Mouse (Mus musculus) cerebellum, adult 2 months (tissue): ENCODE results near the gene Eif3l. TPM values are rescaled to one million over a fixed set of nuclear protein-coding genes. Genes with fewer than 3 reads are reported as not detected.
A peak's percentile ranks its signal among the peaks of the same experiment; 100 is the strongest.

ENCODE experiments used
- DNase-seq, 2 experiments: peaks; one replicate each; pipeline ENCODE4 v3.0.0; 2021
- H3K27ac ChIP-seq: fragments of 200-500 bp; 2 replicates; pipeline ENCODE4 v1.5.1; 2012; ENCODE audit warnings: low read length, control low read depth, inconsistent platforms; ENCODE audit not compliant: insufficient read depth
- H3K27me3 ChIP-seq: fragments of 200-500 bp; 2 replicates; pipeline ENCODE4 v1.6.1; 2012; ENCODE audit warnings: inconsistent platforms, mild to moderate bottlenecking, low read length, moderate library complexity; ENCODE audit not compliant: control insufficient read depth, insufficient read depth
- H3K4me1 ChIP-seq: fragments of 200-500 bp; 2 replicates; pipeline ENCODE4 v1.6.1; 2011; ENCODE audit warnings: low read length; ENCODE audit not compliant: control insufficient read depth, insufficient read depth
- H3K4me3 ChIP-seq: fragments of 200-500 bp; replicated peaks from 2 replicates; pipeline ENCODE3; 2011; ENCODE audit warnings: mild to moderate bottlenecking, low read depth, low read length, control low read depth; ENCODE audit not compliant: insufficient read depth
- CTCF ChIP-seq: fragments of 200-500 bp; IDR thresholded peaks from 2 replicates; pipeline ENCODE4 v1.5.1; 2011; ENCODE audit warnings: low read depth, mild to moderate bottlenecking, control low read depth, low read length, moderate library complexity, borderline replicate concordance; ENCODE audit not compliant: insufficient read depth
- POLR2A ChIP-seq: fragments of 200-500 bp; IDR thresholded peaks from 2 replicates; pipeline ENCODE4 v1.6.1; 2011; ENCODE audit warnings: low read length, control low read depth, borderline replicate concordance; ENCODE audit not compliant: insufficient read depth
- WGBS: fragments of 180-500 bp; shearing (Covaris S2); methylation state at CpG from one replicate; pipeline ENCODE4 v1.1.7; 2018; 5-methylcytosine and 5-hydroxymethylcytosine counted together
- polyA plus RNA-seq: library from polyadenylated mRNA; depleted of rRNA; stranded (reverse); fragments of >200 nt; gene quantifications from 2 replicates; pipeline ENCODE4 v1.2.3, GENCODE M21; 2012; rRNA removed

The Eif3l gene
- polyA plus RNA-seq, 1 experiment = 88.1 TPM

DNA sequence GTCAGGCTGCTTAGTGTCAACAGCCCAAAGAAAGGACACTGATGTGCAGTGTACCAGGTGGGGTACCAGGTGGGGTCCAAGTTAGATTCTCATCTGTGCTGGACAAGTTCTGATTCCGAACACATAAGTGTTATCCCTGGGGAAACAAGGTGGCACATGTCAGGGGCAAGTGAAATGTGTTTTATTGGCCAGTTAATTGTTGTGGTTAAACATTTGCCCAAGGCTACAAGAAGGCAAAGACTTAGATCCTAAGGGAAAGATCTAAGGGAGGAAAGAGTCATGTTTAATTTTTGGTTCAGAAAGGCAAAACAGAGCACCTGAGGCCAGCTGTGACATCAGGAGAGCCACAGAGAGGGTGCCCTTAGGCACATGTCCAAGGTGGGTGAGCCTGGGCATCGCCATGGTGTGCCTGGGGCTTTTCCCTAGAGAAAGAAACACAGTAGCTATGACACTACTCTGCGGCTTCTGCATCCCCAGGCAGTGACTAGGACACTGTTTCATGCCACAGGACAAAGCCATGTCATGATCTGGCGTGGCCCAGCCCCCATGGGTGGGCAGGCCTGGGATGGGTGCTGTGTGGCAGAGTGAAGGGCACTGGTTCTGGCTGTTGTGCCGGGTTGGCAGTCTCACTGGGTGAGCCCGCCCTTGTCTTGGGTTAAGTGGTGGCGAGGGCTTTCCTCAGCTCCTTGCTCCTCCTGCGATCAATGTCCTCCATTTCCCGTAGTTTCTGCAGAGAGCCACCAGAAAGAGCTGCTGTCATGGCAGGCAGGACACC lies 59.7 kb downstream of the Eif3l start:
- 78% methylated on average over 9 of the region's 9 CpGs for WGBS
- H3K27ac ChIP-seq = no peak overlapping the region
- no peak for DNase-seq
- peaks cover 21% of the 10 kb centered on the region for H3K4me1 ChIP-seq
- no peak overlapping the region for H3K4me3 ChIP-seq
- no peak for TF ChIP-seq POLR2A
- no peak for TF ChIP-seq CTCF
- H3K27me3 ChIP-seq = no peaks in the 10 kb centered on the region

- WGBS = 67% methylated on average over 9 of the region's 9 CpGs
- no peak overlapping the region for H3K4me3 ChIP-seq
- no peak for TF ChIP-seq CTCF
- TF ChIP-seq POLR2A = no peak
Measured at GRCm38 (mm10) chr15:79135332-79135731, 60.4 kb downstream of the Eif3l start.

GRCm38 (mm10) chr15:79135783-79136575 lies 61.0 kb downstream of the Eif3l start:
- DNase-seq = no peak
- Histone ChIP-seq H3K27me3 (no peaks in the 10 kb centered on the region), H3K4me1 (peaks cover 16% of the 10 kb centered on the region), H3K4me3 (no peak overlapping the region), H3K27ac (no peak overlapping the region)
- WGBS = 33% methylated on average over 11 of the region's 11 CpGs
- no peak for TF ChIP-seq POLR2A
- no peak for TF ChIP-seq CTCF

More at GRCm38 (mm10) chr15:79135332-79135731, 60.4 kb downstream of the Eif3l start:
- Histone ChIP-seq H3K27me3 (no peaks in the 10 kb centered on the region), H3K4me1 (peaks cover 21% of the 10 kb centered on the region), H3K27ac (no peak overlapping the region)
- DNase-seq = no peak

DNA sequence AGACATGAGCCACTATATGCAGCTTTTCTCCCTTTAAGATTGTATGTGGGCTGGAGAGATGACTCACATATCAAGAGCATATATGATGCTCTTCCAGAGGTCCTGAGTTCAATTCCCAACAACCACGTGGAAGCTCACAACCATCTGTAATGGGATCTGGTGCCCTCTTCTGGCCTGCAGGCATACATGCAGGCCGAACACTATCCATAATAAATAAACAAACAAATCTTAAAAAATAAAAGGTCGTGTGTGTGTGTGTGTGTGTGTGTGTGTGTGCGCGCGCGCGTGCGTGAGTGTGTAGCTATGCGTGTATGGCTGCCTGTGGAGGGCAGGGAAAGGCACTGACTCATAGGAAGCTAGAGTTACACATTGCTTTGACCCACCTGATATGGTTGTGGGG lies 64.7 kb downstream of the Eif3l start:
- H3K4me3 ChIP-seq = no peak overlapping the region
- H3K4me1 ChIP-seq = no peaks in the 10 kb centered on the region
- H3K27me3 ChIP-seq = no peaks in the 10 kb centered on the region
- 56% methylated on average over 10 of the region's 10 CpGs for WGBS
- no peak overlapping the region for H3K27ac ChIP-seq
- TF ChIP-seq CTCF = peak; percentile 42; the same call in 1 of the 2 replicates
- TF ChIP-seq POLR2A = no peak
- no peak for DNase-seq

- under 1% methylated on average over 57 of the region's 57 CpGs for WGBS
- H3K27me3 ChIP-seq = no peaks in the 10 kb centered on the region
- no peaks in the 10 kb centered on the region for H3K4me1 ChIP-seq
- TF ChIP-seq POLR2A = peak; percentile 99
- no peak for TF ChIP-seq CTCF
- peak; percentile 93 to 96 for DNase-seq
- no peak within 1 kb of the TSS for H3K27ac ChIP-seq
- peak within 1 kb of the TSS; percentile 92 for H3K4me3 ChIP-seq
Measured at GRCm38 (mm10) chr15:79140866-79141565, 66.0 kb downstream of the Eif3l start, which contains the start of the genes Polr2f and 1700088E04Rik. TSS of gene Polr2f (plus strand) at chr15:79141009. TSS of gene 1700088E04Rik (minus strand) at chr15:79141253.

DNA sequence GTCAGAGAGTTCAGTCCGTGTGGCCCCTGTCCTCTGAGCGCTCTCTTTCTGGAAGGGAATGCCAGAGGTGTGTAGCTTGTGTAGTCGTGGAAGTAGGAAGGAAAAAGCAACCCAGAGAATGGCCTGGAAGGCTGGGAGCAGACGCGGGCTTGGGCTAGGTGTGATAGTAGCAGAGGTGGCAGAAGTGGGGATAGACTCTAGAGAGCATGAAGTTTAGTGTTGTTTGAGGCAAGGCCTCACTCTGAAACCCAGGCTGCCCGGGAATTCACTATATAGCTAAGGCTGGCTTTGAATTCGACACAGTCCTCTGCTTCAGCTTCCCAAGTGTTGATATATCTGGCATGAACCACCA lies 66.6 kb downstream of the Eif3l start:
- Histone ChIP-seq H3K4me3 (peak overlapping the region; percentile 92), H3K27me3 (no peaks in the 10 kb centered on the region), H3K27ac (no peak overlapping the region), H3K4me1 (no peaks in the 10 kb centered on the region)
- under 1% methylated on average over 7 of the region's 7 CpGs for WGBS
- no peak for DNase-seq
- TF ChIP-seq CTCF = no peak
- no peak for TF ChIP-seq POLR2A

- H3K4me1 ChIP-seq = no peaks in the 10 kb centered on the region
- TF ChIP-seq CTCF (no peak), POLR2A (no peak)
- 78% methylated on average over 12 of the region's 12 CpGs for WGBS
- H3K27me3 ChIP-seq = no peaks in the 10 kb centered on the region
- H3K4me3 ChIP-seq = no peak overlapping the region
- H3K27ac ChIP-seq = no peak overlapping the region
- no peak for DNase-seq
Measured at GRCm38 (mm10) chr15:79143316-79143715, 68.3 kb downstream of the Eif3l start.

Other genes starting within 250 kb of the Eif3l start
- gene Cdc42ep1, start 232.6 kb upstream of the Eif3l start, polyA plus RNA-seq = 73.2 and 77.3 TPM in 2 replicates
- gene Lgals2, start 219.7 kb upstream of the Eif3l start, polyA plus RNA-seq = 0.87 and 1.2 TPM in 2 replicates
- gene Gga1, start 198.0 kb upstream of the Eif3l start, polyA plus RNA-seq = 80.8 and 82.5 TPM in 2 replicates
- 0.10 TPM in 2 replicates for gene Gm49510, start 175.5 kb upstream of the Eif3l start, polyA plus RNA-seq
- 25.8 and 28.2 TPM in 2 replicates for gene Sh3bp1, start 175.4 kb upstream of the Eif3l start, polyA plus RNA-seq
- gene Pdxp, start 161.3 kb upstream of the Eif3l start, polyA plus RNA-seq = 204 and 211 TPM in 2 replicates
- gene Lgals1, start 148.5 kb upstream of the Eif3l start, polyA plus RNA-seq = 64.7 and 71.7 TPM in 2 replicates
- gene Nol12, start 140.2 kb upstream of the Eif3l start, polyA plus RNA-seq = 30.7 and 34.4 TPM in 2 replicates
- 35.3 and 39.4 TPM in 2 replicates for gene Triobp, start 127.5 kb upstream of the Eif3l start, polyA plus RNA-seq
- 197 and 242 TPM in 2 replicates for gene H1f0, start 46.7 kb upstream of the Eif3l start, polyA plus RNA-seq
- gene Galr3, start 33.3 kb upstream of the Eif3l start, polyA plus RNA-seq = 0.11 and 0.26 TPM in 2 replicates
- 40.7 and 42.8 TPM in 2 replicates for gene Ankrd54, start 12.3 kb upstream of the Eif3l start, polyA plus RNA-seq
- 35.9 and 37.0 TPM in 2 replicates for gene Micall1, start 33.7 kb downstream of the Eif3l start, polyA plus RNA-seq
- 107 and 110 TPM in 2 replicates for gene Polr2f, start 65.8 kb downstream of the Eif3l start, polyA plus RNA-seq
- gene 1700088E04Rik, start 66.1 kb downstream of the Eif3l start, polyA plus RNA-seq = 6.7 and 10.8 TPM in 2 replicates
- 68.1 and 80.8 TPM in 2 replicates for gene Sox10, start 90.1 kb downstream of the Eif3l start, polyA plus RNA-seq
- gene Pick1, start 154.0 kb downstream of the Eif3l start, polyA plus RNA-seq = 93.1 and 95.8 TPM in 2 replicates
- gene Gm49486, start 154.2 kb downstream of the Eif3l start, polyA plus RNA-seq = 0.33 and 0.67 TPM in 2 replicates
- gene Slc16a8, start 179.6 kb downstream of the Eif3l start, polyA plus RNA-seq = 0.47 and 1.7 TPM in 2 replicates
- gene Baiap2l2, start 210.4 kb downstream of the Eif3l start, polyA plus RNA-seq = 0.21 and 0.52 TPM in 2 replicates